Mouse (Mus musculus) forebrain, embryonic 16.5 days (tissue): Measurements from ENCODE around the gene Hacl1. TPM values are rescaled to one million over a fixed set of nuclear protein-coding genes. Genes with fewer than 3 reads are reported as not detected.

Source experiments
- ATAC-seq: fragments of 200-750 bp; cut with Nextera tagmentation; 2 replicates; pipeline ENCODE4 v1.8.0; 2017; ENCODE audit warnings: mild to moderate bottlenecking, moderate library complexity
- H3K27ac ChIP-seq: fragments of 300-500 bp; sonication (generic); 2 replicates; pipeline ENCODE4 v1.5.1; 2014; ENCODE audit warnings: low read length, control low read depth
- H3K27me3 ChIP-seq: fragments of 300-500 bp; sonication (generic); replicated peaks from 2 replicates; pipeline ENCODE4 v1.6.1; 2014; ENCODE audit warnings: low read length; ENCODE audit not compliant: control insufficient read depth, insufficient read depth
- H3K36me3 ChIP-seq: fragments of 300-500 bp; sonication (generic); 2 replicates; pipeline ENCODE4 v1.6.1; 2014; ENCODE audit not compliant: control insufficient read depth, insufficient read depth
- H3K4me1 ChIP-seq: fragments of 300-500 bp; sonication (generic); replicated peaks from 2 replicates; pipeline ENCODE4 v1.6.1; 2014; ENCODE audit warnings: low read length; ENCODE audit not compliant: control insufficient read depth, insufficient read depth
- H3K4me2 ChIP-seq: fragments of 300-500 bp; sonication (generic); 2 replicates; pipeline ENCODE4 v1.6.1; 2014; ENCODE audit warnings: mild to moderate bottlenecking, low read length, control low read depth
- H3K4me3 ChIP-seq: fragments of 300-500 bp; sonication (generic); replicated peaks from 2 replicates; pipeline ENCODE4 v1.5.1; 2014; ENCODE audit warnings: mild to moderate bottlenecking, low read length, control low read depth
- H3K9ac ChIP-seq: fragments of 300-500 bp; sonication (generic); replicated peaks from 2 replicates; pipeline ENCODE4 v1.6.1; 2014; ENCODE audit warnings: low read depth, low read length, control low read depth
- H3K9me3 ChIP-seq: fragments of 300-500 bp; sonication (generic); 2 replicates; pipeline ENCODE4 v1.6.1; 2016; ENCODE audit warnings: low read length; ENCODE audit not compliant: control insufficient read depth
- WGBS: fragments of 180-500 bp; shearing (Covaris S2); extraction: QIAGEN DNeasy Blood & Tissue Kit; methylation state at CpG from one replicate; pipeline ENCODE4 v1.1.7; 2014; 5-methylcytosine and 5-hydroxymethylcytosine counted together
- polyA plus RNA-seq: library from polyadenylated mRNA; unstranded; fragments of >200 nt; fragmentation: Nextera tagmentation; extraction: Ambion mirVana; gene quantifications from 2 replicates; pipeline ENCODE4 v1.2.1, GENCODE M21; 2015

Hacl1 gene
- polyA plus RNA-seq, 1 experiment from 2014 or later, result 6.9 TPM

GRCm38 (mm10) chr14:31645920-31646319 lies 4.8 kb upstream of the Hacl1 start:
- ATAC-seq, result no peak
- H3K4me1 ChIP-seq, result peaks cover 9% of the 10 kb centered on the region; the same call in 1 of the 2 replicates
- H3K4me2 ChIP-seq, result no peak overlapping the region
- H3K27me3 ChIP-seq, result no peaks in the 10 kb centered on the region
- H3K36me3 ChIP-seq, result no peaks in the 10 kb centered on the region
- H3K9ac ChIP-seq, result no peak overlapping the region
- H3K9me3 ChIP-seq, result 0 out of 2 replicates have a peak, but pooled peaks cover 2% of the 10 kb centered on the region
- H3K27ac ChIP-seq, result no peak overlapping the region
- WGBS, result 86% methylated on average over 7 of the region's 7 CpGs
- H3K4me3 ChIP-seq, result no peak overlapping the region

- ATAC-seq, result no peak
- Histone ChIP-seq H3K9ac (no peak overlapping the region), H3K9me3 (no peaks in the 10 kb centered on the region), H3K27me3 (no peaks in the 10 kb centered on the region), H3K4me1 (peaks cover 14% of the 10 kb centered on the region), H3K27ac (no peak overlapping the region), H3K36me3 (no peaks in the 10 kb centered on the region), H3K4me2 (no peak overlapping the region), H3K4me3 (no peak overlapping the region)
- WGBS, result 64% methylated on average over 3 of the region's 3 CpGs
These were observed 4.0 kb upstream of the Hacl1 start for GRCm38 (mm10) chr14:31644931-31645547.

- Histone ChIP-seq H3K9me3 (no peaks in the 10 kb centered on the region), H3K27ac (no peak overlapping the region), H3K36me3 (no peaks in the 10 kb centered on the region), H3K4me3 (no peak overlapping the region), H3K4me2 (no peak overlapping the region), H3K9ac (no peak overlapping the region), H3K4me1 (peaks cover 15% of the 10 kb centered on the region), H3K27me3 (no peaks in the 10 kb centered on the region)
- WGBS, result 86% methylated on average over 4 of the region's 5 CpGs
- no peak for ATAC-seq
These were observed 3.2 kb upstream of the Hacl1 start for GRCm38 (mm10) chr14:31644183-31644830.

- peaks cover 15% of the 10 kb centered on the region for H3K4me1 ChIP-seq
- no peaks in the 10 kb centered on the region for H3K9me3 ChIP-seq
- H3K4me3 ChIP-seq, result peak overlapping the region; percentile 73
- peak overlapping the region; percentile 59 for H3K9ac ChIP-seq
- H3K4me2 ChIP-seq, result peak overlapping the region; percentile 83
- 70% methylated on average over 9 of the region's 9 CpGs for WGBS
- ATAC-seq, result no peak
- no peak overlapping the region for H3K27ac ChIP-seq
- H3K36me3 ChIP-seq, result no peaks in the 10 kb centered on the region
- no peaks in the 10 kb centered on the region for H3K27me3 ChIP-seq
These were observed 545 bp upstream of the Hacl1 start for GRCm38 (mm10) chr14:31641506-31642155.

GRCm38 (mm10) chr14:31640346-31640889 lies 668 bp downstream of the Hacl1 start, which contains the start of gene Gm49387:
Gm49387 (minus strand) TSS chr14:31640878.
- Histone ChIP-seq H3K27me3 (no peaks in the 10 kb centered on the region), H3K9ac (peak within 1 kb of the TSS; percentile 59), H3K27ac (peak within 1 kb of the TSS; percentile 80), H3K36me3 (no peaks in the 10 kb centered on the region), H3K9me3 (no peaks in the 10 kb centered on the region), H3K4me3 (peak within 1 kb of the TSS; percentile 73), H3K4me2 (peak within 1 kb of the TSS; percentile 83), H3K4me1 (peaks cover 15% of the 10 kb centered on the region)
- 2% methylated on average over 26 of the region's 26 CpGs for WGBS
- no peak; the same call in 1 of the 2 replicates for ATAC-seq

GRCm38 (mm10) chr14:31630677-31631076 lies 10.4 kb downstream of the Hacl1 start:
- Histone ChIP-seq H3K36me3 (no peaks in the 10 kb centered on the region), H3K4me1 (no peaks in the 10 kb centered on the region), H3K9me3 (no peaks in the 10 kb centered on the region), H3K27me3 (no peaks in the 10 kb centered on the region), H3K4me2 (no peak overlapping the region), H3K9ac (no peak overlapping the region), H3K4me3 (no peak overlapping the region), H3K27ac (no peak overlapping the region)
- WGBS, result 22% methylated on average over 7 of the region's 7 CpGs
- ATAC-seq, result 0 out of 2 replicates have a peak, but pooled peaks have one; percentile 38

GRCm38 (mm10) chr14:31622748-31623147 lies 18.3 kb downstream of the Hacl1 start:
- H3K27me3 ChIP-seq, result no peaks in the 10 kb centered on the region
- ATAC-seq, result no peak
- 88% methylated on average over 12 of the region's 12 CpGs for WGBS
- no peak overlapping the region for H3K27ac ChIP-seq
- no peak overlapping the region for H3K4me3 ChIP-seq
- no peaks in the 10 kb centered on the region for H3K4me1 ChIP-seq
- H3K9ac ChIP-seq, result no peak overlapping the region
- H3K4me2 ChIP-seq, result no peak overlapping the region
- H3K9me3 ChIP-seq, result no peaks in the 10 kb centered on the region
- H3K36me3 ChIP-seq, result no peaks in the 10 kb centered on the region

- Histone ChIP-seq H3K27ac (no peak overlapping the region), H3K9me3 (no peaks in the 10 kb centered on the region), H3K36me3 (no peaks in the 10 kb centered on the region), H3K9ac (no peak overlapping the region), H3K4me2 (no peak overlapping the region), H3K4me1 (no peaks in the 10 kb centered on the region), H3K27me3 (no peaks in the 10 kb centered on the region), H3K4me3 (no peak overlapping the region)
- no peak for ATAC-seq
- 30% methylated on average over 9 of the region's 9 CpGs for WGBS
These were observed 20.4 kb downstream of the Hacl1 start for GRCm38 (mm10) chr14:31620591-31621223.

- 94% methylated on average over 3 of the region's 3 CpGs for WGBS
- no peaks in the 10 kb centered on the region for H3K27me3 ChIP-seq
These were observed 23.1 kb downstream of the Hacl1 start for GRCm38 (mm10) chr14:31617997-31618396.

More at GRCm38 (mm10) chr14:31617997-31618396, 23.1 kb downstream of the Hacl1 start:
- Histone ChIP-seq H3K9ac (no peak overlapping the region), H3K9me3 (no peaks in the 10 kb centered on the region), H3K36me3 (no peaks in the 10 kb centered on the region), H3K4me1 (no peaks in the 10 kb centered on the region), H3K4me3 (no peak overlapping the region), H3K4me2 (no peak overlapping the region), H3K27ac (no peak overlapping the region)
- no peak for ATAC-seq
